Mouse (Mus musculus): ENCODE results near the gene Alox15. TPM values are rescaled to one million over a fixed set of nuclear protein-coding genes. Genes with fewer than 3 reads are reported as not detected.
"Not testable (repeated sequence)": the region's sequence is repeated elsewhere in the genome, so short reads cannot be mapped to it uniquely, and the experiment has no call there.

The Alox15 gene
- total RNA-seq (2018; cell fraction: chromatin; rRNA removed) = not detected
- under 1 TPM in 6 of 26 experiments, not detected in 20; 0.03 to 0.09 (median 0.06) TPM for total RNA-seq (2018; cell fraction: cytosol; rRNA removed)
- total RNA-seq (2018; cell fraction: nucleus; rRNA removed) = not detected
- polyA plus RNA-seq (2018) = not detected in 3 replicates

GRCm38 (mm10) chr11:70351868-70352267 lies at the start of gene Alox15:
Gene Alox15, minus strand, starts transcription at chr11:70352031.
- Histone ChIP-seq H3K36me3 (ENCODE audit: inconsistent target) (no peaks in the 10 kb centered on the region), H3K79me2 (ENCODE audit: inconsistent target) (no peaks in the 10 kb centered on the region), H3K27ac (no peak within 1 kb of the TSS), H3K4me3 (ENCODE audit: inconsistent target) (no peak within 1 kb of the TSS)
- WGBS (ENCODE audit: missing documents) = 2% methylated on average over 19 of the region's 19 CpGs

GRCm38 (mm10) chr11:70389421-70389820 lies 37.6 kb upstream of the Alox15 start:
- H3K27ac ChIP-seq = no peak overlapping the region
- H3K36me3 ChIP-seq (ENCODE audit: inconsistent target) = peaks cover 14% of the 10 kb centered on the region; the same call in 1 of the 2 replicates
- H3K79me2 ChIP-seq (ENCODE audit: inconsistent target) = no peaks in the 10 kb centered on the region
- H3K4me3 ChIP-seq (ENCODE audit: inconsistent target) = no peak overlapping the region
- WGBS (ENCODE audit: missing documents) = 95% methylated on average over 5 of the region's 5 CpGs

- Histone ChIP-seq H3K79me2 (ENCODE audit: inconsistent target) (no peaks in the 10 kb centered on the region), H3K4me3 (ENCODE audit: inconsistent target) (no peak overlapping the region), H3K36me3 (ENCODE audit: inconsistent target) (peaks cover 2% of the 10 kb centered on the region; the same call in 1 of the 2 replicates), H3K27ac (no peak overlapping the region)
- 88% methylated on average over 5 of the region's 5 CpGs for WGBS (ENCODE audit: missing documents)
These were observed 35.6 kb upstream of the Alox15 start for GRCm38 (mm10) chr11:70387436-70387835.

DNA sequence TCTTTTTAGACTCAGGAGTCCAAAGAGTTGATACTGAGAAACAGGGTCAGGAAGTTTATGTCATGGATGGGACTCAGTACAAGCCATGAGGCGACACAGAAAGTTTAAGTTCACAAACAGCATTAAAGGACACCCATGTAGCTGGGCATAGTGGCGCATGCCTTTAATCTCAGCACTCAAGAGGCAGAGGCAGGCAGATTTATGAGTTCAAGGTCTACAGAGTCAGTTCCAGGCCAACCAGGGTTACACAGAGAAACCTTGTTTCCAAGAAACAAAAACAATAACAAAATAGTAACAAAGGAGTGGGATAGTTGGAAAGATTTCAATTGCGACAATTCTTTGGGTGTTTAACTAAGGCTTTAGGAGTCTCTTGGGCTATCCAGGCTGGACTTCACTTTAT lies 32.3 kb upstream of the Alox15 start:
- 92% methylated on average over 3 of the region's 3 CpGs for WGBS (ENCODE audit: missing documents)
- no peaks in the 10 kb centered on the region for H3K36me3 ChIP-seq (ENCODE audit: inconsistent target)
- H3K4me3 ChIP-seq (ENCODE audit: inconsistent target) = no peak overlapping the region
- no peak overlapping the region for H3K27ac ChIP-seq
- H3K79me2 ChIP-seq (ENCODE audit: inconsistent target) = no peaks in the 10 kb centered on the region

DNA sequence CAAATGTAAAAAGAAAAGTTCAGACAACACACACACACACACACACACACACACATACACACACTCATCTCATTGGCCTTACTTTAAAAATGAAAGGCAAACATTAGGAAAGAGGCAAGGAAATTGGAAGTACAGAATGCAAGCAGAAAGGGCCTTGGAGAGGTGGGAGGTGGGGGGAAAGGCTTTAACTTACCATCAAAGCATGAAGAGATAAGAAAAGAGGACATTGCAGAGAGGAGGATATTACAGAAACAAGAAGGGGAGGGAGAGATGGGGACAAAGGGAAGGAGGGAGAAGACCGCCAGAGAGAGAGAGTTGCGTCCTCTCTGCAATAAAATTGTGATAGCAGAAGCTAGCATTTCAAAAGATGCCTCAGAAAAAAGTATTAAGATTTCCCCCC lies 29.5 kb upstream of the Alox15 start:
- Histone ChIP-seq H3K27ac (no peak overlapping the region), H3K4me3 (ENCODE audit: inconsistent target) (no peak overlapping the region), H3K79me2 (ENCODE audit: inconsistent target) (no peaks in the 10 kb centered on the region), H3K36me3 (ENCODE audit: inconsistent target) (no peaks in the 10 kb centered on the region)
- 52% methylated on average over 2 of the region's 2 CpGs for WGBS (ENCODE audit: missing documents)

GRCm38 (mm10) chr11:70380478-70381005 lies 28.7 kb upstream of the Alox15 start:
- no peak overlapping the region for H3K4me3 ChIP-seq (ENCODE audit: inconsistent target)
- no peaks in the 10 kb centered on the region for H3K36me3 ChIP-seq (ENCODE audit: inconsistent target)
- WGBS (ENCODE audit: missing documents) = 50% methylated on average over 1 of the region's 1 CpGs
- H3K79me2 ChIP-seq (ENCODE audit: inconsistent target) = no peaks in the 10 kb centered on the region
- H3K27ac ChIP-seq = no peak overlapping the region

- H3K27ac ChIP-seq = peak overlapping the region; percentile 87
- WGBS (ENCODE audit: missing documents) = 2% methylated on average over 6 of the region's 6 CpGs
- H3K36me3 ChIP-seq (ENCODE audit: inconsistent target) = no peaks in the 10 kb centered on the region
- H3K79me2 ChIP-seq (ENCODE audit: inconsistent target) = no peaks in the 10 kb centered on the region
- H3K4me3 ChIP-seq (ENCODE audit: inconsistent target) = no peak overlapping the region
These were observed 24.2 kb upstream of the Alox15 start for GRCm38 (mm10) chr11:70376054-70376453.

DNA sequence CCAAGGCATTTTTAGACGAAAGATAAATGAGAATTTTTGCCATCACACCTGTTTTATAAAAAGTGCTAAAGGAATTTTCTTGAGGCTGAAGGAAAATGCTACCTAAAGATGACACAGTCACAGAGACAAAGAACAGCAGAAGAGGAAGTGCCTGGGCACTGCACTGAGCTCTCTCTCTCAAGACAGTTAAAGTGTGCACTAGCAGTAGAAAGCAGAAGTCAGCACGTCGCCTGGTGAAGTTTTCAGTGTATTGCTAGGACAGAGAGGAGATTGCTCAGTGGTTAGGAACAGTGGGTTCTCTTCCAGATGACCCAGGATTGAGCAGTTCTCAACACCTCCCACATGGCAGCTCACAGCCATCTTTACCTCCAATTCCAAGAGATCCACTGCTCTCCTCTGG lies 22.5 kb upstream of the Alox15 start:
- peak overlapping the region; percentile 87 for H3K27ac ChIP-seq
- H3K4me3 ChIP-seq (ENCODE audit: inconsistent target) = no peak overlapping the region
- H3K79me2 ChIP-seq (ENCODE audit: inconsistent target) = no peaks in the 10 kb centered on the region
- H3K36me3 ChIP-seq (ENCODE audit: inconsistent target) = no peaks in the 10 kb centered on the region
- 10% methylated on average over 3 of the region's 3 CpGs for WGBS (ENCODE audit: missing documents)

DNA sequence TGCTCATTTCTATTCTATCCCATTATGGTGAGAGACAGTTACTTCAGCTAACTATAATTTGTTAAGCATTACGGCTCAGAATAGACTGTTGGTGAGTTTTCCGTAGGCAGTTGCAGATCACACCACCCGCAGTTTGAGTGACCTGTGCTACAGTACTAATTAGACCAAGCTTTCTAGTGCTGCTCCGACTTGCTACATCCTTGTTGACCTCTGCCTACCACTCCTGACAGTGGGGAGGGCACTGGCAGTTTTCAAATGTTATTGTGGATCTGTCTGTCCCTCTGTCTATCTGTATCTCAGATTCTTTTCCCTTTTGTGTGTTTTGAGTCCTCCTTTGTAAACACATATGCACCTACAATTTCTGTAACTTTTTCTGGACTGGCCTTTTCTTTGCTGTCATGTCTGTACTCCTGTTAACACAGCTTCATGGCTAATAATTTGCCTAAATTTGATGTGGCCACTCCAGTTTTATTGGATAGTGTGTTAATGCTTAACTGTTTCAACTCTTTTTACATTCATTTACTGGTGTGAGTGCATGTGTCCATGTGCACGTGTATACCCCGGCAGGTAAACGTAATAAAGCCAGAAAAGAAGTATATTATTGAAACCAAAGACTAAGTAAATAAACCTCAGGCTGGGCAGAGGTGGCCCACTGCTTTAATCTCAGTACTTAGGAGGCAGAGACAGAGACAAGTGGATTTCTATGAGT lies 21.2 kb upstream of the Alox15 start:
- WGBS (ENCODE audit: missing documents) = 47% methylated on average over 7 of the region's 7 CpGs
- Histone ChIP-seq H3K79me2 (ENCODE audit: inconsistent target) (no peaks in the 10 kb centered on the region), H3K36me3 (ENCODE audit: inconsistent target) (no peaks in the 10 kb centered on the region), H3K4me3 (ENCODE audit: inconsistent target) (no peak overlapping the region), H3K27ac (peak overlapping the region; percentile 84)

DNA sequence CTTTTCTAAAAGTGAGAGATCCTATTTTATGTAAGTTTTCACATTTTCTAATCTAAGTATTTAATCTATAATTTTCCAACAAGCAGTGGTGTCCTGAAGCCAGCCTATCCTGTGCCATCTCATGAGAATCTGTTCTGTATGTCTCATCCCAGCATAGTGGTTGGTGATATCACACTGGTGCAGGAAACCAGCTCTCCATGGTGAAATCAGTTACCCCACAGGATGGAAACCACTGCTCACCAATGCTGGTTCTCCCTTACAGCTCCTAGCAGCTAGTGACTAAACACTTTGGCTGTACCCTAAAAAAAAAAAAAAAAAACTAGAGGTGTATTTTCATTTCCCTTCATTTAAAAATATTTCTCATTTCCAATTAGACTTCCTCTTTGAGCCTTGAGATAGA lies 20.6 kb upstream of the Alox15 start:
- Histone ChIP-seq H3K27ac (peak overlapping the region; percentile 84), H3K36me3 (ENCODE audit: inconsistent target) (no peaks in the 10 kb centered on the region), H3K79me2 (ENCODE audit: inconsistent target) (no peaks in the 10 kb centered on the region), H3K4me3 (ENCODE audit: inconsistent target) (no peak overlapping the region)

DNA sequence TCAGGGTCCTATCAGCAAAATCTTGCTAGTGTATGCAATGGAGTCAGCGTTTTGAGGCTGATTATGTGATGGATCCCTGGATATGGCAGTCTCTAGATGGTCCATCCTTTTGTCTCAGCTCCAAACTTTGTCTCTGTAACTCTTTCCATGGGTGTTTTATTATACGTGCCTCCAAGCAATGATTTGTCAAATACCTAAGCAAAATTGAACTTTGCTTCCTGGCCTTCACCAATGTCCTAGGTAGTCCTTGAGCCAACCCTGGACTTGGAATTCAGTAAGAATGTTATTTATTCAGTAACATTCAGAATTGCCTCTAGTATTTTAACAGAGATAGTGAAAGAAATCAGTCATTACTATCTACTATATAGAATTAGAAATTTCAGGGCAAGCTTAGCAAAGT lies 16.8 kb upstream of the Alox15 start:
- H3K27ac ChIP-seq = not testable (repeated sequence)

DNA sequence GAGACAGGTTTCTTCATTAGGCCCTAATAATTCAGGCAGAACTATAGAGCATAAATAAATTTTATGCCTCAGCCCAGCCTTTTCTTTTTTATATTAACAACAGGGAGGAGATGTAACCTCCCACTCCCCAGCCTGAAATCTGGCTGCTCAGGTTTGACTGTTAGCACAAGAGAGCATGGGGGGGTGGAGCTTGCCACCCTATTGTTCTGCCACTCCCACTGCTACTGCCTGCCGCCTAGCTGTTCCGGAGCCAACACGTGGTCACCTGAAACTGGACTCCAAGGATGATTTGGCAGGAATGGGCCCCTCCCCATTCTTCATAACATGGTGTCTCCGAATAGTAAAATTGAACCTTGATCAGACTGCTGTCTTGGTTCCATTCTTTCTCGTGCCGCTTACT lies 15.9 kb upstream of the Alox15 start:
- H3K79me2 ChIP-seq (ENCODE audit: inconsistent target); H3K27ac ChIP-seq; H3K4me3 ChIP-seq (ENCODE audit: inconsistent target); H3K36me3 ChIP-seq (ENCODE audit: inconsistent target): not testable (repeated sequence)
- 92% methylated on average over 3 of the region's 6 CpGs for WGBS (ENCODE audit: missing documents)

More for the DNA sequence above, 16.8 kb upstream of the Alox15 start:
- WGBS (ENCODE audit: missing documents) = 92% methylated on average over 2 of the region's 2 CpGs
- H3K4me3 ChIP-seq (ENCODE audit: inconsistent target); H3K36me3 ChIP-seq (ENCODE audit: inconsistent target); H3K79me2 ChIP-seq (ENCODE audit: inconsistent target): not testable (repeated sequence)

DNA sequence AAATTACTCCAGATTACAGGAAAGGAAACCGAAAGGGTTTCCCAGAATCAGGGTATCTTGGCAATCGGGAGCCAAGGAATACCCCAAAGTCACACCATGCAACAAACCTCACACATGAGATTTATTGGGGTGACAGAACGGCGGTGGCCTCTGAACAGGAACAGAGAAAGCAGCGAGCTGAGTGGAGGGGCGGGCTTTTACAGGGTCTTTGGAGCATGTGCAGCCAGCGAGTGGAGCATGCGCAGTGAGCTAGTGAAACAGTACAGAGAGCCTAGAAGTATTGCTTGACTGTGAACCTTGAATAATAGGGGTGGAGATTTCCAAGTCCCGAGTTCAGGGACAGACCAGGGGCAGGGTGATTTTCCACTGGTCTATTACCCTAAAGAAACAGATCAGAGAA lies 3.2 kb downstream of the Alox15 start:
- Histone ChIP-seq H3K27ac (no peak overlapping the region), H3K36me3 (ENCODE audit: inconsistent target) (no peaks in the 10 kb centered on the region), H3K4me3 (ENCODE audit: inconsistent target) (no peak overlapping the region), H3K79me2 (ENCODE audit: inconsistent target) (no peaks in the 10 kb centered on the region)
- 81% methylated on average over 9 of the region's 9 CpGs for WGBS (ENCODE audit: missing documents)

DNA sequence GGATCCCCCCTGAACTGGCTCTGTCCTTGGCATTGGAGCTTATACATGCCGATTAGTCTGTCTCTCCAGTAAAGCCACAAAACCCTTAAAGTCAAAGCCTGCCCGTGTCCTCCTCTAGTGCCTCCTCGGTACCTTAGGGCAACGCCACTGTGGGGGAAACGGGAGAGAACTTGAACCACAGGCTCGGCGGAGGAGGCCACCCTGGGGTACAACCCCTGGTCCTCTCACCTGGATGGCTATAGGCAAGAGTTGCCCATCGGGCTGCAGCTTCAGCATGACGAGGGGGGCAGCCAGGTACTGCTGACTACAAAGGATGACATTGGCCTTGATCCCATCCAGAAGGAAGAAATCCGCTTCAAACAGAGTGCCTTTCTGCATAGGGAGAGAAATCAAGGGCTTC lies 4.0 kb downstream of the Alox15 start:
- Histone ChIP-seq H3K4me3 (ENCODE audit: inconsistent target) (no peak overlapping the region), H3K79me2 (ENCODE audit: inconsistent target) (no peaks in the 10 kb centered on the region)
- WGBS (ENCODE audit: missing documents) = 83% methylated on average over 10 of the region's 10 CpGs

GRCm38 (mm10) chr11:70345546-70345945 lies 6.3 kb downstream of the Alox15 start:
- Histone ChIP-seq H3K4me3 (ENCODE audit: inconsistent target) (no peak overlapping the region), H3K36me3 (ENCODE audit: inconsistent target) (no peaks in the 10 kb centered on the region), H3K79me2 (ENCODE audit: inconsistent target) (no peaks in the 10 kb centered on the region)

More for the DNA sequence above, 4.0 kb downstream of the Alox15 start:
- Histone ChIP-seq H3K27ac (no peak overlapping the region), H3K36me3 (ENCODE audit: inconsistent target) (no peaks in the 10 kb centered on the region)

More at GRCm38 (mm10) chr11:70345546-70345945, 6.3 kb downstream of the Alox15 start:
- no peak overlapping the region for H3K27ac ChIP-seq
- 95% methylated on average over 7 of the region's 8 CpGs for WGBS (ENCODE audit: missing documents)

Data from macrophage (primary cell).